Mouse (Mus musculus): ENCODE data around the gene Lias. TPM values are rescaled to one million over a fixed set of nuclear protein-coding genes. Genes with fewer than 3 reads are reported as not detected.

Gene Lias
- total RNA-seq, 1 experiment from 2014 or later, result 51.5 TPM

Other genes with a start within 250 kb of the Lias start
- 0.29 to 3.3 TPM (median 1.1 TPM) in 3 replicates for gene Wdr19, start 191.8 kb upstream of the Lias start, total RNA-seq (2017)
- 35.2 to 67.2 TPM (median 41.1 TPM) in 3 replicates for gene Rfc1, start 55.8 kb upstream of the Lias start, total RNA-seq (2017)
- gene Klb, start 43.2 kb upstream of the Lias start, total RNA-seq (2017), result not detected in 3 replicates
- gene Rpl9, start 53 bp upstream of the Lias start, total RNA-seq (2017), result 1,257 to 1,765 TPM (median 1,722 TPM) in 3 replicates
- 25.5 to 55.3 TPM (median 29.2 TPM) in 3 replicates for gene Ugdh, start 44.5 kb downstream of the Lias start, total RNA-seq (2017)
- not detected in 3 replicates for gene Gm43552, start 101.3 kb downstream of the Lias start, total RNA-seq (2017)
- 93.9 to 122 TPM (median 116 TPM) in 3 replicates for gene Smim14, start 145.7 kb downstream of the Lias start, total RNA-seq (2017)
- 48.6 to 59.6 TPM (median 49.9 TPM) in 3 replicates for gene Ube2k, start 145.7 kb downstream of the Lias start, total RNA-seq (2017)